In the genomic region with DNA sequence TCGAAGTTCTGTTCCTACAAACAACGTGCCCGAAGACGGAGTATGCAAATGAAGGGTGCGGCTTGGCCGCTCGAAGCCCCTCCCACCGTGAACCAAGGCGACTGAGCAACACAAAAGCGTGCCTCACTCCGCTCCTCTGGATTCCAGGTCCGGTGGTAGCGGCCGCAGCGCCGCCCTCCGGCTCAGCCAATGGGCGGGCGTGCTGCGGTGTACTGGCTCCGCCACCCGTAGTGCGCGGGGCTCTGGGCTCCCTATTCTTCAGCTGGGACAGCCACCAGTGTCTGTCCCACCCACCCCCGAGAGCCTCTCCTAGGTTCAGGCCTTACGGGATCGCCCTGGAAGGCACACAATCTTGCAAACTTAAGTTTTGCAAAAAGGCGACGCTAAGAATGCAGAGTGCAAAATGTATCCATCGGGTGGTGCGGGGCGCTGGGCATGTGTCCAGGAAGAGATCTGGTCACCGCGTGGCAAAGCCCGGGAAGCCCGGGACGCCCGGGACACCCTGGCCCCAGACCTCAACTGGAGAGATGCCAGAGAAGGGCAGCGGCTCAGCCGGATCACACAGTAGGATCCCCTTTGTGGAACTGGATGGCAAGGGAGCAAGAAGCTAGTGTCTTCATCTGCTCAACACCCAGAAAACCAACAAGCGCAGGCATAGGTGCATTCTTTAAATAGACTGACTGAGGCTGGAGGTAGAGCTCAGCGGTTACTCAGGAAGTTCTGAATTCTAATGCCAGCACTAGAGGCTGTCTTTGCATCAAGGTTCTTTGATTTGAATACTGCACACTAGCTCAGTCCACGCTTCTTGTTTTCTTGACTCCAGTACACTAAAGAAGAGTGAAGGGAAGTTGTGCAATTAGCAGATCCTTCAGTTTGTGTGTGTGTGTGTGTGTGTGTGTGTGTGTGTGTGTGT, we compare ENCODE assay signal across 8 mouse cellular contexts. TPM values are rescaled to one million over a fixed set of nuclear protein-coding genes. Genes with fewer than 3 reads are reported as not detected.
DNase-seq lines count a peak whose midpoint lies in the region; ATAC-seq and TF ChIP-seq lines count a peak whose summit lies in the region.

No protein-coding gene starts in this region.

- peak overlapping the region; percentile 81 for H3K4me2 ChIP-seq in heart, embryonic 11.5 days
- H3K4me2 ChIP-seq in kidney, embryonic 15.5 days, result peak overlapping the region; percentile 82
- peak overlapping the region; percentile 80 for H3K4me2 ChIP-seq in limb, embryonic 15.5 days
- peak overlapping the region; percentile 72 for H3K4me2 ChIP-seq in midbrain, postnatal 0 days (ENCODE audit: low read depth, low read length, poor library complexity, severe bottlenecking)

- H3K4me1 ChIP-seq in heart, embryonic 11.5 days (ENCODE audit: control insufficient read depth, insufficient read depth, low read length), result peaks cover 16% of the 10 kb centered on the region
- peaks cover 45% of the 10 kb centered on the region for H3K4me1 ChIP-seq in kidney, embryonic 15.5 days
- H3K4me1 ChIP-seq in limb, embryonic 15.5 days, result peaks cover 22% of the 10 kb centered on the region
- peaks cover 6% of the 10 kb centered on the region; the same call in 1 of the 2 replicates for H3K4me1 ChIP-seq in midbrain, postnatal 0 days (ENCODE audit: insufficient read depth, low read length)

- H3K4me3 ChIP-seq in heart, embryonic 11.5 days (ENCODE audit: low read depth, low read length), result peak overlapping the region; percentile 49
- peak overlapping the region; percentile 54 for H3K4me3 ChIP-seq in kidney, embryonic 15.5 days (replicated peaks)
- peak overlapping the region; percentile 49 for H3K4me3 ChIP-seq in limb, embryonic 15.5 days
- peak overlapping the region; percentile 62 for H3K4me3 ChIP-seq in midbrain, postnatal 0 days (ENCODE audit: low read depth, low read length)

- H3K27me3 ChIP-seq in heart, embryonic 11.5 days (ENCODE audit: control insufficient read depth, insufficient read depth, low read length), result no peaks in the 10 kb centered on the region
- H3K27me3 ChIP-seq in kidney, embryonic 15.5 days, result no peaks in the 10 kb centered on the region
- no peaks in the 10 kb centered on the region for H3K27me3 ChIP-seq in limb, embryonic 15.5 days
- no peaks in the 10 kb centered on the region for H3K27me3 ChIP-seq in midbrain, postnatal 0 days (ENCODE audit: insufficient read depth, low read length)

- peak overlapping the region; percentile 86 for H3K27ac ChIP-seq in heart, embryonic 11.5 days (ENCODE audit: low read depth, low read length)
- peak overlapping the region; percentile 91 for H3K27ac ChIP-seq in kidney, embryonic 15.5 days
- peak overlapping the region; percentile 90 for H3K27ac ChIP-seq in limb, embryonic 15.5 days
- peak overlapping the region; percentile 89 for H3K27ac ChIP-seq in midbrain, postnatal 0 days (ENCODE audit: low read depth, low read length)

- TF ChIP-seq CTCF in brain, embryonic 14.5 days (IDR thresholded peaks at IDR 0.05; ENCODE audit: borderline replicate concordance, extremely low read depth, insufficient read depth, insufficient read length), result no peak
- TF ChIP-seq CTCF in midbrain, postnatal 0 days (IDR thresholded peaks at IDR 0.05), result peak; percentile 52

- peak; percentile 73; the same call in 1 of the 2 replicates for TF ChIP-seq POLR2A in brain, embryonic 14.5 days (IDR thresholded peaks at IDR 0.05; ENCODE audit: borderline replicate concordance, extremely low read depth, insufficient read depth, insufficient read length, poor library complexity, severe bottlenecking)

- no peaks in the 10 kb centered on the region for H3K36me3 ChIP-seq in heart, embryonic 11.5 days (ENCODE audit: control insufficient read depth, insufficient read depth, low read length)
- H3K36me3 ChIP-seq in kidney, embryonic 15.5 days, result no peaks in the 10 kb centered on the region
- H3K36me3 ChIP-seq in limb, embryonic 15.5 days, result no peaks in the 10 kb centered on the region
- H3K36me3 ChIP-seq in midbrain, postnatal 0 days (ENCODE audit: insufficient read depth, low read length), result no peaks in the 10 kb centered on the region

- peak; percentile 91 for DNase-seq in CD4-positive helper T cell, adult 2 months (ENCODE audit: low read depth, low spot score)
- peak; percentile 99 for DNase-seq in brain, embryonic 14.5 days (ENCODE audit: low read depth)
- peak; percentile 97 for DNase-seq in midbrain, postnatal 0 days (ENCODE audit: low spot score)
- DNase-seq in spleen, postnatal 10 days (ENCODE audit: low spot score in 2 of 2), result peak; percentile 63 to 93

- 2% methylated on average over 43 of the region's 43 CpGs for WGBS in heart, embryonic 11.5 days (ENCODE audit: insufficient replicate concordance)
- WGBS in kidney, embryonic 15.5 days, result 1% methylated on average over 43 of the region's 43 CpGs
- WGBS in limb, embryonic 15.5 days, result 1% methylated on average over 43 of the region's 43 CpGs
- under 1% methylated on average over 43 of the region's 43 CpGs for WGBS in midbrain, postnatal 0 days

- H3K9me3 ChIP-seq in heart, embryonic 11.5 days (replicated peaks; ENCODE audit: control insufficient read depth, low read length), result no peaks in the 10 kb centered on the region
- no peaks in the 10 kb centered on the region for H3K9me3 ChIP-seq in kidney, embryonic 15.5 days (replicated peaks)
- no peaks in the 10 kb centered on the region for H3K9me3 ChIP-seq in limb, embryonic 15.5 days
- H3K9me3 ChIP-seq in midbrain, postnatal 0 days (ENCODE audit: low read length), result no peaks in the 10 kb centered on the region

- H3K9ac ChIP-seq in heart, embryonic 11.5 days (ENCODE audit: low read depth, low read length), result peak overlapping the region; percentile 83
- H3K9ac ChIP-seq in kidney, embryonic 15.5 days, result peak overlapping the region; percentile 61
- peak overlapping the region; percentile 55 for H3K9ac ChIP-seq in limb, embryonic 15.5 days
- peak overlapping the region; percentile 70 for H3K9ac ChIP-seq in midbrain, postnatal 0 days (replicated peaks; ENCODE audit: low read length, poor library complexity, severe bottlenecking)

- peak; percentile 98 for ATAC-seq in erythroblast, adult 5-6 weeks (replicated peaks; ENCODE audit: low FRiP score, poor library complexity, severe bottlenecking)
- ATAC-seq in heart, embryonic 11.5 days (replicated peaks; ENCODE audit: insufficient number of reproducible peaks, low FRiP score, low TSS enrichment), result peak; percentile 98
- peak; percentile 99 for ATAC-seq in kidney, embryonic 15.5 days (replicated peaks; ENCODE audit: low FRiP score)
- peak; percentile 98 for ATAC-seq in limb, embryonic 15.5 days (ENCODE audit: insufficient number of reproducible peaks, low FRiP score, low TSS enrichment, low read depth)
- peak; percentile 99 for ATAC-seq in midbrain, postnatal 0 days (ENCODE audit: low FRiP score)

RNA-seq across cellular contexts. Expression of gene Insr, which starts 58.1 kb away (rescaled TPM):
- 16.8 and 25.1 TPM in 2 replicates for polyA plus RNA-seq in brain, embryonic 14.5 days (2012; rRNA removed)
- 13.6 and 21.7 TPM in 2 replicates for total RNA-seq in erythroblast, adult 5-6 weeks (2015; ENCODE audit: low replicate concordance)
- total RNA-seq in erythroblast, adult 5-6 weeks (2017; ENCODE audit: low replicate concordance), result 8.3 and 13.1 TPM in 2 replicates
- 39.2 and 45.7 TPM in 2 replicates for polyA plus RNA-seq in heart, embryonic 11.5 days (2014; fragmentation: Nextera tagmentation; extraction: Ambion mirVana)
- 35.5 and 36.5 TPM in 2 replicates for polyA plus RNA-seq in kidney, embryonic 15.5 days (2015; fragmentation: Nextera tagmentation; extraction: Ambion mirVana)
- 36.4 and 38.0 TPM in 2 replicates for polyA plus RNA-seq in limb, embryonic 15.5 days (2015; fragmentation: Nextera tagmentation; extraction: Ambion mirVana)
- 40.3 and 44.5 TPM in 2 replicates for total RNA-seq in midbrain, postnatal 0 days (2014; rRNA removed)
- 30.0 and 32.9 TPM in 2 replicates for polyA plus RNA-seq in midbrain, postnatal 0 days (2015; fragmentation: Nextera tagmentation; extraction: Ambion mirVana)

Comparison
In these comparisons a context has a peak if more than half of its experiments do, and no peak if none do; other contexts are left out.
1. Peak in every context shown above with its lines: DNase-seq, ATAC-seq, H3K4me3 ChIP-seq and H3K27ac ChIP-seq.